In genomic region chr2:34913218-34914068, GRCm38 (mm10) we compare ENCODE assay signal across 8 mouse cellular contexts. TPM values are rescaled to one million over a fixed set of nuclear protein-coding genes. Genes with fewer than 3 reads are reported as not detected.
DNase-seq lines count a peak whose midpoint lies in the region; ATAC-seq and TF ChIP-seq lines count a peak whose summit lies in the region.

Gene Phf19 (minus strand): TSS chr2:34914026.

- TF ChIP-seq CTCF in bone marrow macrophage, adult 2 months (IDR thresholded peaks at IDR 0.05; ENCODE audit: low read depth, low read length) = no peak

- WGBS in intestine, embryonic 15.5 days = under 1% methylated on average over 59 of the region's 64 CpGs
- under 1% methylated on average over 53 of the region's 64 CpGs for WGBS in macrophage (ENCODE audit: missing documents)

- peaks cover 47% of the 10 kb centered on the region for H3K27me3 ChIP-seq in erythroblast, embryonic 14.5 days (ENCODE audit: control insufficient read depth)
- no peaks in the 10 kb centered on the region for H3K27me3 ChIP-seq in intestine, embryonic 15.5 days (replicated peaks)

- DNase-seq in spleen, postnatal 14 days (ENCODE audit: low spot score in 2 of 2) = peak; percentile 23 to 32

- peak within 1 kb of the TSS; percentile 68 for H3K4me3 ChIP-seq in erythroblast, embryonic 14.5 days (replicated peaks)
- H3K4me3 ChIP-seq in bone marrow macrophage, adult 2 months (ENCODE audit: insufficient read depth, low read length) = peak within 1 kb of the TSS; percentile 93
- H3K4me3 ChIP-seq in intestine, embryonic 15.5 days (replicated peaks) = peak within 1 kb of the TSS; percentile 62
- peak within 1 kb of the TSS; percentile 78 for H3K4me3 ChIP-seq in macrophage (ENCODE audit: inconsistent target)

- no peaks in the 10 kb centered on the region for H3K79me2 ChIP-seq in macrophage (ENCODE audit: inconsistent target)

- no peak for ATAC-seq in erythroblast, adult 5-6 weeks (replicated peaks; ENCODE audit: low FRiP score, poor library complexity, severe bottlenecking)
- peak; percentile 43 for ATAC-seq in granulocyte monocyte progenitor cell, adult 5-6 weeks (replicated peaks; ENCODE audit: poor library complexity, severe bottlenecking)
- peak; percentile 52 for ATAC-seq in intestine, embryonic 15.5 days
- no peak for ATAC-seq in frontal cortex, adult (ENCODE audit: low TSS enrichment)

- peaks cover 33% of the 10 kb centered on the region for H3K4me1 ChIP-seq in erythroblast, embryonic 14.5 days (ENCODE audit: control insufficient read depth)
- peaks cover 10% of the 10 kb centered on the region for H3K4me1 ChIP-seq in bone marrow macrophage, adult 2 months (ENCODE audit: control insufficient read depth, insufficient read depth, low read length)
- 0 out of 2 replicates have a peak, but pooled peaks cover 9% of the 10 kb centered on the region for H3K4me1 ChIP-seq in intestine, embryonic 15.5 days (replicated peaks)

- H3K9ac ChIP-seq in intestine, embryonic 15.5 days = peak within 1 kb of the TSS; percentile 53

- H3K9me3 ChIP-seq in erythroblast, embryonic 14.5 days (ENCODE audit: control insufficient read depth, low read length) = no peaks in the 10 kb centered on the region
- no peaks in the 10 kb centered on the region for H3K9me3 ChIP-seq in intestine, embryonic 15.5 days

- peak within 1 kb of the TSS; percentile 88 for H3K4me2 ChIP-seq in intestine, embryonic 15.5 days (replicated peaks)

- no peak for TF ChIP-seq POLR2A in bone marrow macrophage, adult 2 months (IDR thresholded peaks at IDR 0.05; ENCODE audit: borderline replicate concordance, low read depth, low read length)

- peaks cover 39% of the 10 kb centered on the region for H3K36me3 ChIP-seq in erythroblast, embryonic 14.5 days (ENCODE audit: control insufficient read depth)
- no peaks in the 10 kb centered on the region for H3K36me3 ChIP-seq in intestine, embryonic 15.5 days
- H3K36me3 ChIP-seq in macrophage (ENCODE audit: inconsistent target) = no peaks in the 10 kb centered on the region

- peak within 1 kb of the TSS; percentile 59 for H3K27ac ChIP-seq in bone marrow macrophage, adult 2 months (ENCODE audit: insufficient read depth, low read depth, low read length)
- H3K27ac ChIP-seq in intestine, embryonic 15.5 days = peak within 1 kb of the TSS; percentile 28
- peak within 1 kb of the TSS; percentile 82 for H3K27ac ChIP-seq in macrophage

RNA-seq across cellular contexts. Expression of gene Phf19, which starts in this region (rescaled TPM):
- polyA plus RNA-seq in erythroblast, embryonic 14.5 days (2012) = 1.8 and 2.1 TPM in 2 replicates
- 1.7 and 1.9 TPM in 2 replicates for total RNA-seq in erythroblast, adult 5-6 weeks (2015; ENCODE audit: low replicate concordance)
- 0.42 and 1.9 TPM in 2 replicates for total RNA-seq in erythroblast, adult 5-6 weeks (2017; ENCODE audit: low replicate concordance)
- 9.9 and 13.4 TPM in 2 replicates for polyA plus RNA-seq in bone marrow macrophage, adult 2 months (2012; ENCODE audit: insufficient read depth, insufficient read length, missing spikeins)
- 22.6 and 25.9 TPM in 2 replicates for total RNA-seq in granulocyte monocyte progenitor cell, adult 5-6 weeks (2014; fragmentation: Nextera tagmentation)
- total RNA-seq in granulocyte monocyte progenitor cell, adult 5-6 weeks (2017) = 5.9 and 7.9 TPM in 2 replicates
- 8.0 TPM in 2 replicates for polyA plus RNA-seq in intestine, embryonic 15.5 days (2015; fragmentation: Nextera tagmentation; extraction: Ambion mirVana)
- 10 to 100 TPM in 8 of 26 experiments, 1 to 10 TPM in 18; 2.5 to 22.3 (median 7.0) TPM for total RNA-seq in macrophage (2018; cell fraction: chromatin; rRNA removed)
- total RNA-seq in macrophage (2018; cell fraction: cytosol; rRNA removed) = 1 to 10 TPM; 1.4 to 3.6 (median 2.5) TPM
- 10 to 100 TPM in 1 of 26 experiments, 1 to 10 TPM in 25; 1.8 to 15.1 (median 3.8) TPM for total RNA-seq in macrophage (2018; cell fraction: nucleus; rRNA removed)
- 0.77 to 6.5 TPM (median 3.5 TPM) in 3 replicates for polyA plus RNA-seq in macrophage (2018)

Comparison
In these comparisons a context has a peak if more than half of its experiments do, and no peak if none do; other contexts are left out.
1. ATAC-seq: peak in granulocyte monocyte progenitor cell, adult 5-6 weeks (single experiment) and intestine, embryonic 15.5 days (single experiment); none in erythroblast, adult 5-6 weeks (single experiment) and frontal cortex, adult (single experiment).
2. H3K27ac ChIP-seq: peak in every context shown above with its lines; median percentile 82 in macrophage; 59 in bone marrow macrophage, adult 2 months; 28 in intestine, embryonic 15.5 days.
3. Peak in every context shown above with its lines, with median percentiles within 50 percentile points of each other: H3K4me3 ChIP-seq.